Mouse (Mus musculus) left cerebral cortex, adult 8-10 months (tissue): ENCODE data around the gene Lifr. TPM values are rescaled to one million over a fixed set of nuclear protein-coding genes. Genes with fewer than 3 reads are reported as not detected.
A peak's percentile ranks its signal among the peaks of the same experiment; 100 is the strongest.

Experiments used
- DNase-seq, 2 experiments: peaks; one replicate each; pipeline ENCODE4 v3.0.0; 2022; ENCODE audit warnings: low spot score in 2 of 2
- total RNA-seq, 4 experiments: library from RNA; stranded (reverse); gene quantifications; 2 replicates each; pipeline ENCODE4 v1.2.4; 2022

The Lifr gene
- 10 to 100 TPM; 42.3 to 53.0 (median 44.8) TPM for total RNA-seq

- DNase-seq = no peak
Observed at GRCm38 (mm10) chr15:7090211-7090765, at the start of gene Lifr. TSS of gene Lifr (plus strand) at chr15:7090614.

GRCm38 (mm10) chr15:7044081-7044749 lies 46.2 kb upstream of the Lifr start:
- no peak for DNase-seq

GRCm38 (mm10) chr15:7045056-7045455 lies 45.4 kb upstream of the Lifr start:
- DNase-seq = no peak

- DNase-seq = peak in 1 of 2 experiments; percentile 40
Observed at GRCm38 (mm10) chr15:7047931-7048330, 42.5 kb upstream of the Lifr start.

GRCm38 (mm10) chr15:7048916-7049315 lies 41.5 kb upstream of the Lifr start:
- no peak for DNase-seq

GRCm38 (mm10) chr15:7051666-7052065 lies 38.7 kb upstream of the Lifr start:
- DNase-seq = no peak

GRCm38 (mm10) chr15:7052117-7052516 lies 38.3 kb upstream of the Lifr start:
- DNase-seq = no peak

GRCm38 (mm10) chr15:7056851-7057250 lies 33.6 kb upstream of the Lifr start:
- DNase-seq = no peak

- DNase-seq = no peak
Observed at GRCm38 (mm10) chr15:7060522-7060921, 29.9 kb upstream of the Lifr start.

GRCm38 (mm10) chr15:7061995-7062697 lies 28.3 kb upstream of the Lifr start:
- no peak for DNase-seq

- DNase-seq = no peak
Observed at GRCm38 (mm10) chr15:7062698-7063009, 27.8 kb upstream of the Lifr start.

GRCm38 (mm10) chr15:7063521-7064240 lies 26.7 kb upstream of the Lifr start:
- DNase-seq = no peak

- DNase-seq = no peak
Observed at GRCm38 (mm10) chr15:7064992-7065523, 25.4 kb upstream of the Lifr start.

- DNase-seq = no peak
Observed at GRCm38 (mm10) chr15:7065624-7066023, 24.8 kb upstream of the Lifr start.

- DNase-seq = no peak
Observed at GRCm38 (mm10) chr15:7066752-7067151, 23.7 kb upstream of the Lifr start.

- no peak for DNase-seq
Observed at GRCm38 (mm10) chr15:7069374-7069773, 21.0 kb upstream of the Lifr start.

- DNase-seq = no peak
Observed at GRCm38 (mm10) chr15:7070199-7070794, 20.1 kb upstream of the Lifr start.

- DNase-seq = no peak
Observed at GRCm38 (mm10) chr15:7073269-7073668, 17.1 kb upstream of the Lifr start.

GRCm38 (mm10) chr15:7075185-7075584 lies 15.2 kb upstream of the Lifr start:
- no peak for DNase-seq

- DNase-seq = no peak
Observed at GRCm38 (mm10) chr15:7078356-7078755, 12.1 kb upstream of the Lifr start.

- DNase-seq = no peak
Observed at GRCm38 (mm10) chr15:7079631-7080337, 10.6 kb upstream of the Lifr start.
